Mouse (Mus musculus) ZHBTc4 (cell line): ENCODE results near the gene Tmem79.
A peak's percentile ranks its signal among the peaks of the same experiment; 100 is the strongest.
"Not testable (repeated sequence)": the region's sequence is repeated elsewhere in the genome, so short reads cannot be mapped to it uniquely, and the experiment has no call there.

Experiments used
- DNase-seq: peaks from one replicate; pipeline ENCODE4 v3.0.0-alpha.2; 2011; ENCODE audit warnings: low read depth, low spot score

The Tmem79 gene

GRCm38 (mm10) chr3:88354396-88355165 is 18.6 kb upstream of the Tmem79 start:
- DNase-seq, result no peak

- DNase-seq, result no peak
Observed at GRCm38 (mm10) chr3:88352907-88353306, 17.0 kb upstream of the Tmem79 start.

- no peak for DNase-seq
Observed at GRCm38 (mm10) chr3:88350732-88351131, 14.8 kb upstream of the Tmem79 start.

- no peak for DNase-seq
Observed at GRCm38 (mm10) chr3:88339006-88339405, 3.1 kb upstream of the Tmem79 start.

GRCm38 (mm10) chr3:88338316-88338715 is 2.4 kb upstream of the Tmem79 start:
- no peak for DNase-seq

- DNase-seq, result peak; percentile 61
Observed at GRCm38 (mm10) chr3:88337367-88338020, 1.5 kb upstream of the Tmem79 start.

- DNase-seq, result no peak
Observed at GRCm38 (mm10) chr3:88335436-88336053, 403 bp downstream of the Tmem79 start.

GRCm38 (mm10) chr3:88334902-88335435 is 979 bp downstream of the Tmem79 start:
- peak; percentile 27 for DNase-seq

- peak; percentile 72 for DNase-seq
Observed at GRCm38 (mm10) chr3:88334029-88334658, 1.8 kb downstream of the Tmem79 start.

GRCm38 (mm10) chr3:88331282-88331681 is 4.7 kb downstream of the Tmem79 start:
- peak; percentile 85 for DNase-seq

GRCm38 (mm10) chr3:88328956-88329355 is 7.0 kb downstream of the Tmem79 start:
- peak; percentile 60 for DNase-seq

GRCm38 (mm10) chr3:88324951-88325405 is 11.0 kb downstream of the Tmem79 start, which contains the start of gene Glmp:
Gene Glmp (plus strand): TSS chr3:88325023.
- peak; percentile 84 for DNase-seq

- DNase-seq, result no peak
Observed at GRCm38 (mm10) chr3:88299172-88299571, 36.8 kb downstream of the Tmem79 start.

- DNase-seq, result peak; percentile 42
Observed at GRCm38 (mm10) chr3:88297321-88297851, 38.6 kb downstream of the Tmem79 start.

- peak; percentile 100 for DNase-seq
Observed at GRCm38 (mm10) chr3:88296561-88297318, 39.2 kb downstream of the Tmem79 start, which contains the start of the genes Tsacc and Cct3. Gene Tsacc (minus strand): TSS chr3:88296999. Gene Cct3 (plus strand): TSS chr3:88297116.

GRCm38 (mm10) chr3:88296110-88296560 is 39.8 kb downstream of the Tmem79 start:
- DNase-seq, result no peak

- not testable (repeated sequence) for DNase-seq
Observed at GRCm38 (mm10) chr3:88295272-88295671, 40.7 kb downstream of the Tmem79 start.

- peak; percentile 79 for DNase-seq
Observed at GRCm38 (mm10) chr3:88291970-88292369, 44.0 kb downstream of the Tmem79 start.

GRCm38 (mm10) chr3:88288133-88288713 is 47.7 kb downstream of the Tmem79 start:
- DNase-seq, result peak; percentile 76

GRCm38 (mm10) chr3:88287110-88287509 is 48.8 kb downstream of the Tmem79 start, which contains the start of gene Gm38392:
Gene Gm38392 (minus strand): TSS chr3:88287210.
- DNase-seq, result no peak
